10 mouse cellular contexts compared by ENCODE assay signal in the genomic region with DNA sequence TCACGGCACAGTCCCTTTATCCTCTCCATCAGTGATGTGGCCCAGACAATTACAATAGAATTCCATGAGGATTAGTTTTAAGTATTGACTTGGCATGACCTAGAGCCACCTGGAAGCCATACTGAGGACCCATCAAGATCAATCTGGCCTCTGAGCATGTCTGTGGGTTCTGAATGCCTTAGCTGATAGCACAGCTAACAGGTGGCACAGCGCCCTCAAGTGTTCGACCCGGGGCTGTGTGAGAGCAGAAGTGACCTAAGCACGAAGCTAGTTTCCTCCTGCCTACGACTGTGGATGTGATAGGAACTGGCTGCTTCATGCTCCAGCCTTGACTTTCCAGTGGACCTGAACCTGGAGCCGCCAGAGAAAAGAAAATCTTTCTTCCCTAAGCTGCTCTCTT.
A peak's percentile ranks its signal among the peaks of the same experiment; 100 is the strongest.
DNase-seq lines count a peak whose midpoint lies in the region; ATAC-seq and TF ChIP-seq lines count a peak whose summit lies in the region.
"Had no signal": no experiment of that assay in that cellular context is flagged by ENCODE, and none has a peak within 500 bp of the region (broad histone marks: within the 10 kb centered on the region; RNA-seq: fewer than 3 reads in every experiment).

No protein-coding gene starts in this region.

- intact Hi-C loops in heart, postnatal 36 days (cut with DNase I), result no loop called here

- no peak overlapping the region for H3K27ac ChIP-seq in kidney, postnatal 0 days
- no peak overlapping the region for H3K27ac ChIP-seq in bone marrow macrophage, adult 2 months (ENCODE audit: insufficient read depth, low read depth, low read length)
- H3K27ac ChIP-seq: embryonic facial prominence, embryonic 12.5 days had no signal

- WGBS in kidney, postnatal 0 days, result 87% methylated on average over 7 of the region's 7 CpGs

- DNase-seq in adrenal gland, postnatal 14 days, result peak; percentile 50
- DNase-seq in adrenal gland, adult 2 months, result no peak
- DNase-seq in kidney, postnatal 0 days (ENCODE audit: low spot score), result no peak
- DNase-seq in kidney, adult 18-20 months, result no peak
- peak; percentile 45 for DNase-seq in lung, postnatal 10 days
- no peak for DNase-seq in frontal cortex, postnatal 25 days (ENCODE audit: low spot score in 2 of 2)
- DNase-seq in heart, postnatal 36 days, result no peak

- no peak for ATAC-seq in kidney, postnatal 0 days (replicated peaks; ENCODE audit: low FRiP score, low read depth)
- ATAC-seq: inflammation-experienced regulatory T-cells, adult 6 months had no signal

- no peaks in the 10 kb centered on the region for H3K9me3 ChIP-seq in kidney, postnatal 0 days (replicated peaks; ENCODE audit: low read length)
- H3K9me3 ChIP-seq: embryonic facial prominence, embryonic 12.5 days had no signal

- H3K36me3 ChIP-seq in kidney, postnatal 0 days (ENCODE audit: insufficient read depth, low read length), result peaks cover 60% of the 10 kb centered on the region

- H3K9ac ChIP-seq in kidney, postnatal 0 days (ENCODE audit: low read depth, low read length), result no peak overlapping the region
- H3K9ac ChIP-seq: embryonic facial prominence, embryonic 12.5 days had no signal

- peak; percentile 46; the same call in 1 of the 2 replicates for TF ChIP-seq CTCF in kidney, postnatal 0 days (IDR thresholded peaks at IDR 0.05; ENCODE audit: low read depth)
- peak; percentile 16; the same call in 1 of the 2 replicates for TF ChIP-seq CTCF in bone marrow macrophage, adult 2 months (IDR thresholded peaks at IDR 0.05; ENCODE audit: low read depth, low read length)

- no peak for TF ChIP-seq POLR2A in bone marrow macrophage, adult 2 months (IDR thresholded peaks at IDR 0.05; ENCODE audit: borderline replicate concordance, low read depth, low read length)

- H3K27me3 ChIP-seq in kidney, postnatal 0 days (ENCODE audit: insufficient read depth, low read length), result no peaks in the 10 kb centered on the region
- H3K27me3 ChIP-seq: embryonic facial prominence, embryonic 12.5 days had no signal

- H3K4me2 ChIP-seq in kidney, postnatal 0 days (ENCODE audit: low read length), result no peak overlapping the region
- H3K4me2 ChIP-seq: embryonic facial prominence, embryonic 12.5 days had no signal

- no peak overlapping the region for H3K4me3 ChIP-seq in kidney, postnatal 0 days (replicated peaks; ENCODE audit: low read depth, low read length)
- no peak overlapping the region for H3K4me3 ChIP-seq in bone marrow macrophage, adult 2 months (ENCODE audit: insufficient read depth, low read length)
- H3K4me3 ChIP-seq: embryonic facial prominence, embryonic 12.5 days had no signal

- H3K4me1 ChIP-seq in kidney, postnatal 0 days (replicated peaks; ENCODE audit: insufficient read depth, low read length), result 0 out of 2 replicates have a peak, but pooled peaks cover 3% of the 10 kb centered on the region
- H3K4me1 ChIP-seq in bone marrow macrophage, adult 2 months (ENCODE audit: control insufficient read depth, insufficient read depth, low read length), result no peaks in the 10 kb centered on the region
- H3K4me1 ChIP-seq: embryonic facial prominence, embryonic 12.5 days had no signal

Comparison
In these comparisons a context has a peak if more than half of its experiments do, and no peak if none do; other contexts are left out.
1. DNase-seq: peak in adrenal gland, postnatal 14 days (single experiment) and lung, postnatal 10 days (single experiment); none in adrenal gland, adult 2 months (single experiment), kidney, postnatal 0 days (single experiment), kidney, adult 18-20 months (single experiment), frontal cortex, postnatal 25 days (0 of 2) and heart, postnatal 36 days (0 of 2).